Comparison of ENCODE assay signal across 31 mouse cellular contexts in genomic region chr13:4046113-4046512, GRCm38 (mm10). TPM values are rescaled to one million over a fixed set of nuclear protein-coding genes. Genes with fewer than 3 reads are reported as not detected.
A peak's percentile ranks its signal among the peaks of the same experiment; 100 is the strongest.
DNase-seq lines count a peak whose midpoint lies in the region; TF ChIP-seq lines count a peak whose summit lies in the region.
"Had no signal": no experiment of that assay in that cellular context is flagged by ENCODE, and none has a peak within 500 bp of the region (broad histone marks: within the 10 kb centered on the region; RNA-seq: fewer than 3 reads in every experiment).

No protein-coding gene starts in this region.

- peak; percentile 30 for DNase-seq in kidney, adult 2 months
- DNase-seq in kidney, adult 18-20 months = no peak
- DNase-seq in liver, adult 2 months (ENCODE audit: extremely low read depth, low read depth, low spot score) = peak; percentile 94
- DNase-seq in liver = no peak
- DNase-seq in adipocyte (ENCODE audit: low spot score) = peak; percentile 31
- DNase-seq in frontal cortex, postnatal 25 days (ENCODE audit: low spot score in 2 of 2) = no peak
- DNase-seq in gastrocnemius, postnatal 25 days = no peak
- DNase-seq: adrenal gland, adult 2 months; adrenal gland, postnatal 10 days; adrenal gland, postnatal 25 days; B cell, adult 2 months; cerebellum, adult 11 months; cerebellum, adult 18-20 months; cerebellum, adult 8-10 months; cerebellum, adult 9-11 months; cerebellum, postnatal 14 days; cerebellum, postnatal 36 days; embryo, embryonic 11 days; forebrain, postnatal 0 days had no signal

- no peak for TF ChIP-seq CTCF in kidney, adult 2 months (conservative IDR thresholded peaks at IDR 0.05; ENCODE audit: insufficient read depth, insufficient read length, low read depth, low read length)
- no peak for TF ChIP-seq CTCF in liver, adult 2 months (IDR thresholded peaks at IDR 0.05; ENCODE audit: low read depth, low read length)

- no peak for TF ChIP-seq POLR2A in kidney, adult 2 months (IDR thresholded peaks at IDR 0.05; ENCODE audit: low read depth, low read length)
- no peak for TF ChIP-seq POLR2A in liver, adult 2 months (IDR thresholded peaks at IDR 0.05; ENCODE audit: extremely low read depth, insufficient read depth, low read length)

- H3K27me3 ChIP-seq in kidney, adult 2 months (replicated peaks; ENCODE audit: control insufficient read depth, insufficient read depth, low read length) = no peaks in the 10 kb centered on the region
- no peaks in the 10 kb centered on the region for H3K27me3 ChIP-seq in liver, adult 2 months (ENCODE audit: control insufficient read depth, insufficient read depth, low read length)
- H3K27me3 ChIP-seq: CH12.LX; embryonic facial prominence, embryonic 13.5 days; embryonic facial prominence, embryonic 15.5 days; forebrain, embryonic 13.5 days; forebrain, embryonic 15.5 days; Patski had no signal

- H3K79me2 ChIP-seq in liver, adult 2 months (ENCODE audit: control insufficient read depth, insufficient read depth, low read length) = peaks cover 6% of the 10 kb centered on the region; the same call in 1 of the 2 replicates

- H3K9ac ChIP-seq in liver, adult 2 months (ENCODE audit: low read depth, low read length) = peak overlapping the region; percentile 50; the same call in 1 of the 2 replicates
- H3K9ac ChIP-seq: embryonic facial prominence, embryonic 13.5 days; embryonic facial prominence, embryonic 15.5 days; forebrain, embryonic 13.5 days; forebrain, embryonic 15.5 days; forebrain, postnatal 0 days had no signal

- H3K4me1 ChIP-seq in kidney, adult 2 months (ENCODE audit: control insufficient read depth, insufficient read depth, low read length) = peaks cover 6% of the 10 kb centered on the region; the same call in 1 of the 2 replicates
- H3K4me1 ChIP-seq in liver, adult 2 months (ENCODE audit: control insufficient read depth, insufficient read depth, low read length) = peaks cover 13% of the 10 kb centered on the region
- H3K4me1 ChIP-seq: embryonic facial prominence, embryonic 13.5 days; embryonic facial prominence, embryonic 15.5 days; forebrain, embryonic 13.5 days; forebrain, embryonic 15.5 days had no signal

- no peak overlapping the region for H3K27ac ChIP-seq in kidney, adult 2 months (ENCODE audit: insufficient read depth, low read depth, low read length)
- H3K27ac ChIP-seq in liver, adult 2 months (replicated peaks; ENCODE audit: insufficient read depth, low read depth, low read length) = peak overlapping the region; percentile 99
- H3K27ac ChIP-seq: embryonic facial prominence, embryonic 13.5 days; embryonic facial prominence, embryonic 15.5 days; forebrain, embryonic 13.5 days; forebrain, embryonic 15.5 days had no signal

- no peak overlapping the region for H3K4me3 ChIP-seq in kidney, adult 2 months (ENCODE audit: insufficient read depth, low read depth, low read length)
- no peak overlapping the region for H3K4me3 ChIP-seq in liver, adult 2 months (ENCODE audit: insufficient read depth, low read depth, low read length)
- H3K4me3 ChIP-seq: embryonic facial prominence, embryonic 13.5 days; embryonic facial prominence, embryonic 15.5 days; erythroblast, embryonic 14.5 days; forebrain, embryonic 13.5 days; forebrain, embryonic 15.5 days had no signal

- no peaks in the 10 kb centered on the region for H3K36me3 ChIP-seq in kidney, adult 2 months (ENCODE audit: control insufficient read depth, insufficient read depth, low read length)
- H3K36me3 ChIP-seq in liver, adult 2 months (ENCODE audit: control insufficient read depth, insufficient read depth, low read length) = no peaks in the 10 kb centered on the region
- H3K36me3 ChIP-seq: embryonic facial prominence, embryonic 13.5 days; embryonic facial prominence, embryonic 15.5 days; forebrain, embryonic 15.5 days; G1E had no signal

- WGBS in kidney, adult 2 months = 73% methylated on average over 3 of the region's 3 CpGs
- 29% methylated on average over 3 of the region's 3 CpGs for WGBS in liver, adult 2 months

RNA-seq across cellular contexts. Expression of gene Akr1c14, which starts 2.7 kb away (rescaled TPM):
- polyA plus RNA-seq in kidney, adult 2 months (2012; rRNA removed) = 11.4 and 14.1 TPM in 2 replicates
- 559 and 727 TPM in 2 replicates for total RNA-seq in liver, adult 2 months (2014; rRNA removed)
- polyA plus RNA-seq in liver, adult 2 months (2012; rRNA removed) = 72.5 and 77.5 TPM in 2 replicates
- 1 to 10 TPM; 1.6 to 1.7 TPM for total RNA-seq in gastrocnemius, postnatal 25 days (2021)
- total RNA-seq: CH12.LX; common myeloid progenitor, adult 5-6 weeks; G1E had no signal
- polyA plus RNA-seq: activated CD4-positive, CD25-positive, alpha-beta regulatory T cell, adult 4 months; CD4-positive, CD25-positive, alpha-beta regulatory T cell, adult 4 months; erythroblast, embryonic 14.5 days; forebrain, embryonic 11.5 days; G1E had no signal

Comparison
In these comparisons a context has a peak if more than half of its experiments do, and no peak if none do; other contexts are left out.
1. DNase-seq: peak in kidney, adult 2 months (single experiment), liver, adult 2 months (single experiment) and adipocyte (single experiment); none in kidney, adult 18-20 months (single experiment), liver (single experiment), frontal cortex, postnatal 25 days (0 of 2) and gastrocnemius, postnatal 25 days (single experiment).
2. RNA of gene Akr1c14, which starts 2.7 kb away (total RNA-seq): 559 to 727 TPM in liver, adult 2 months; 1.6 to 1.7 TPM in gastrocnemius, postnatal 25 days; every median in the first group is over 100 times any median in the second.